Mouse (Mus musculus) thymus, adult 2 months (tissue): ENCODE data around the gene Trabd2b.

Experiments used
- CTCF ChIP-seq: fragments of 200-500 bp; IDR thresholded peaks from 2 replicates; pipeline ENCODE4 v1.5.1; 2012; ENCODE audit warnings: mild to moderate bottlenecking, control low read depth, low read length, moderate library complexity, borderline replicate concordance; ENCODE audit not compliant: control insufficient read depth, poor library complexity, insufficient read depth; ENCODE audit errors: extremely low read depth
- POLR2A ChIP-seq: fragments of 200-500 bp; IDR thresholded peaks from 2 replicates; pipeline ENCODE4 v1.6.1; 2012; ENCODE audit warnings: mild to moderate bottlenecking, low read length, control low read depth, moderate library complexity; ENCODE audit not compliant: control insufficient read depth, poor library complexity, insufficient read depth; ENCODE audit errors: extremely low read depth

DNA sequence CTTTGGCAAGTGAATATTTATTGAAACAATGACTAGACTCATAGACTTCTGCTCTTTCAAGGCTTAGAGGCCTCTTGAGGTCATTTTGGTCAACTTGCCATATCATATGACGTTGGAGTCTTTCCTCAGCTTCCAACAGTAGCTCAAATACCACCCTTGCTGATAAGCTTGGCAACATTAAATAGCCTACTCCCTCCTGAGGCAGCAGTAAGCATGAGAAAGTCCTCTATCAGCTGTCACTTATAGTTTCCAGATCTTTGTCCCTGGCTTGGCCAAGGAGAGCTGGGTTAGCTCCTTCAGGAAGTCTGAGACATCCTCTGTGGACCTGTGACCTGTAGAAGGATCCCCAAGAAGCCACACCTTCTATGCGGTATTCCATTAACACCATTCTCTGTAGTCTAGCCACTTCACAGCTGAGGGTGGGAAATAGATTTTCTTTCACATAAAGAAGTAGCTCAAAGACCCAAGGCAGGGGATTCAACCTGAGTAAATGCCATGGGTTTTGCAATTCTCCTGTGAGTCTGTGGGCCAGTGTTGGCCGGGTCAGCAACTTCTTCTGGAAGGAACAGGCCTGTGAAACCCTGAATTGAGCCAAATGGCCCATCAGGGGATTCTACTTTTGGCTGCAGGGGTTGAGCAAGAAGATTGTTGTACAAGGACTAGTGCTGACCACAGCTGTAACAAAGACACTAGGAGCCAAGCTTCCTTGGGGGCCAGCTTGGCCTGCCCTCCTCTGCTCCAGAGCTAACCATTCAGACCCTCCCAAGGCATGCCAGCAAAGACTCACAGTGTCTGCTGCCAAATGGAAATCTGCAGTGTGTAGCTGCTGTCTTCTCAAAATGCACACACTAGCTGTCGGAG is 127.6 kb downstream of the Trabd2b start:
- TF ChIP-seq CTCF (no peak), POLR2A (no peak)
